Mouse (Mus musculus) heart, embryonic 12.5 days (tissue): ENCODE measurements at regions not wholly inside any gene's neighbourhood (a gene's known extent, or its start where the extent isn't known, plus 50 kb on each side); places are given as distances from the start of the nearest gene placed in this dataset.

Experiments
- ATAC-seq: fragments of 200-750 bp; cut with Nextera tagmentation; 2 replicates; pipeline ENCODE4 v1.8.0; 2017; ENCODE audit warnings: moderate TSS enrichment, moderate library complexity; ENCODE audit not compliant: insufficient number of reproducible peaks, low FRiP score
- H3K27ac ChIP-seq: fragments of 300-500 bp; sonication (generic); 2 replicates; pipeline ENCODE4 v1.5.1; 2016; ENCODE audit warnings: mild to moderate bottlenecking, moderate library complexity; ENCODE audit not compliant: poor library complexity, severe bottlenecking
- H3K27me3 ChIP-seq: fragments of 300-500 bp; sonication (generic); replicated peaks from 2 replicates; pipeline ENCODE4 v1.6.1; 2016; ENCODE audit warnings: mild to moderate bottlenecking, moderate library complexity
- H3K36me3 ChIP-seq: fragments of 300-500 bp; sonication (generic); 2 replicates; pipeline ENCODE4 v1.6.1; 2016; ENCODE audit warnings: mild to moderate bottlenecking, moderate library complexity
- H3K4me1 ChIP-seq: fragments of 300-500 bp; sonication (generic); replicated peaks from 2 replicates; pipeline ENCODE4 v1.6.1; 2016; ENCODE audit warnings: mild to moderate bottlenecking
- H3K4me2 ChIP-seq: fragments of 300-500 bp; sonication (generic); 2 replicates; pipeline ENCODE4 v1.6.1; 2016; ENCODE audit warnings: mild to moderate bottlenecking, moderate library complexity
- H3K4me3 ChIP-seq: fragments of 300-500 bp; sonication (generic); 2 replicates; pipeline ENCODE4 v1.5.1; 2016; ENCODE audit warnings: mild to moderate bottlenecking
- H3K9ac ChIP-seq: fragments of 300-500 bp; sonication (generic); 2 replicates; pipeline ENCODE4 v1.6.1; 2016; ENCODE audit warnings: mild to moderate bottlenecking, moderate library complexity
- H3K9me3 ChIP-seq: fragments of 300-500 bp; sonication (generic); replicated peaks from 2 replicates; pipeline ENCODE4 v1.6.1; 2016; ENCODE audit warnings: mild to moderate bottlenecking, moderate library complexity
- WGBS: fragments of 180-500 bp; shearing (Covaris S2); methylation state at CpG from one replicate; pipeline ENCODE4 v1.1.7; 2016; 5-methylcytosine and 5-hydroxymethylcytosine counted together

DNA sequence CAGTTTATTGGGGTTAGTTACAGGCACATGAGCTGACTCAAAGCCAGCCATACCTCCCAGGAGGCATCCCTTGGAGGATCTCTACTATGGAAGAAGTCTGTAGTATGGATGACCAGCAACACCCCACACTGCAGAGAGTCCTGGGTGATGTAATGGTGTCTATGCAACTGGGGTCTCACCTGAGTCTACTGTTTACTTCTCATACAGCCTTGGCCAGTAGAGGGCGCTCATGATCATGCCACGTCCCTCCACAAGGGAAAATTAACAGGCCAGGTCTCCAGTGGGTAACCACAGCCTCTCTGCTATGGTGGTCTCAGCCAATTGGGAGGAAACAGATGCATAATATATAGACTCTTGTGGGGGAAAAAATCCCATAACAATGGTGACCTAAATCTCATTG, 111.7 kb downstream of the Cdh26 start:
- Histone ChIP-seq H3K9me3 (no peaks in the 10 kb centered on the region), H3K9ac (no peak overlapping the region), H3K4me3 (no peak overlapping the region), H3K4me2 (no peak overlapping the region), H3K4me1 (no peaks in the 10 kb centered on the region), H3K27ac (no peak overlapping the region), H3K27me3 (no peaks in the 10 kb centered on the region), H3K36me3 (no peaks in the 10 kb centered on the region)
- 18% methylated on average over 2 of the region's 2 CpGs for WGBS
- no peak for ATAC-seq

DNA sequence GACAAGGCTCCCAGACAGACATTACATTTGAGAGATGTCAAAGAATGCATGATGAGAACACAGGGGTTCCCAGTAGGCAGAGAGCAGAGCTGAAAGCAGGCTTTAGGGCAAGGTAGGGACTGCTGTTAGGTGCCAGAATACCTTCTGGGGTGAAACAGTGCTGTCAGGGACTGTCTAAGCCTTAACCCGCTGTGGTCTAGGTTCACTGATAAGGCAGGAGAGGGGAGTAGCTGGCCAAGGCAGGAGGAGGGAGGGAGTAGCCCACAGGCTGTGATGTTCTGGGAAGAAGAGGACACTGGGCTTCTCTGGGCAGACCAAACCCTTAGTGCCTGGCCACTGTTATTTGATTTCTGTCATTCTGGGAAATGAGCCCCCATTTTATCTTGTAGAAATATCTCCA, 114.1 kb downstream of the Cdh26 start:
- Histone ChIP-seq H3K9me3 (no peaks in the 10 kb centered on the region), H3K27me3 (no peaks in the 10 kb centered on the region), H3K27ac (no peak overlapping the region), H3K9ac (no peak overlapping the region), H3K4me3 (no peak overlapping the region), H3K4me2 (no peak overlapping the region), H3K4me1 (no peaks in the 10 kb centered on the region), H3K36me3 (no peaks in the 10 kb centered on the region)
- ATAC-seq: no peak
- 0% methylated on average over 1 of the region's 1 CpGs for WGBS

DNA sequence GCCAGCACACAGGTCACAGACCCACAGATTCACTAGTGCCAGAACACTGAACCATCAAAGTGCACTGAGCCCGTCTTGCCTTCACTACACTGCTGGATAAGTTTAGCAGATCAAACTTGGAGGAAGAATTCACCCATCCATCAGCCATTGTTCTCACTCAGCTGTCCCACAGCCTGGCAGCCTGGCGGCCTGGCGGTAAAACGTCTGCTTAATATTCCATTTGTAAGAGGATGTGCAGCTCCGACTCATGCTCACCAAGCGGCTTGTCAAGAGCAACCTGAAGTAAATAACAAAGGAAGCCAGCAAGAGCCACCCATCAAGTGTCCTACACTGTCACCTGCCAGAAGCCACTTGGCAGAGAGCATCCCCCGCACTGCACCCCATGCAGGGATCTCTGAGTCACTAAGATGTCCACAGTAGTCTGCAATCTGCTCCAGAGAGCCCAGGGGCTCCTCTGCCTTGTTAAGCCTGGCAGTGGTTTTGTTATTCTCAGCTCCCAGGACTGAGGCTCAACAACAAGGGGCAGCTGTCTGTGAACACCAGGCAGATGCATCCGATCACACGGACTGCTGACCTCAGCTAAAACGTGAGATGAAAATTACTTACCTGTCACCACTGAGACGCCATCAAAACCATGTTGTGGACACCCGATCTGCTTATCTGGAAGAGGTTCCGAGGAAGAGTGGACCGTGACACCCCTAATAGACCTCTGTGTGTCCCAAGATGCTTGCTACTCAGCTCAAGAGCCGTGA, 115.4 kb downstream of the Cdh26 start:
- no peaks in the 10 kb centered on the region for H3K27me3 ChIP-seq
- no peak overlapping the region for H3K4me2 ChIP-seq
- no peak overlapping the region for H3K4me3 ChIP-seq
- H3K27ac ChIP-seq: no peak overlapping the region
- H3K9me3 ChIP-seq: no peaks in the 10 kb centered on the region
- no peaks in the 10 kb centered on the region for H3K4me1 ChIP-seq
- no peaks in the 10 kb centered on the region for H3K36me3 ChIP-seq
- ATAC-seq: no peak
- H3K9ac ChIP-seq: no peak overlapping the region
- 72% methylated on average over 15 of the region's 15 CpGs for WGBS

DNA sequence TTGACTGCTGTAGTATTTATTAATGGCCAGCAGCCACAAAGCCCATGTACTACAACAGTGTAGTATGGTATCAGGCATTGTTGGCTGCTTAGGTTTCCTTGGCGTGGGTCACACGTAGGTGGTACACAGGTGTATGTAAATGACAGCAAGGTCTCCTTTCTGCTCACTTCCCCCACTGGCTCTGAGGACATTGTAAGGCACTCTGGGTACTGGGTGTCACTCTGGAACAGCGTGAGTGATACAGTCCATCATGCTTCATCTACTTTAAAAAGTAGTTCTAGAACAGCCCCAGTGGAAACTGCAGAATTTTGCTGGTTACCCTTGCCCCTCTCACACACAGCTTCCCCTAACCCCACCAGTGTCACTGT, 116.0 kb downstream of the Cdh26 start:
- no peaks in the 10 kb centered on the region for H3K27me3 ChIP-seq
- no peaks in the 10 kb centered on the region for H3K9me3 ChIP-seq
- H3K4me1 ChIP-seq: no peaks in the 10 kb centered on the region
- 81% methylated on average over 3 of the region's 3 CpGs for WGBS
- no peak overlapping the region for H3K4me3 ChIP-seq
- H3K4me2 ChIP-seq: no peak overlapping the region
- no peaks in the 10 kb centered on the region for H3K36me3 ChIP-seq
- H3K27ac ChIP-seq: no peak overlapping the region
- no peak overlapping the region for H3K9ac ChIP-seq
- no peak for ATAC-seq

DNA sequence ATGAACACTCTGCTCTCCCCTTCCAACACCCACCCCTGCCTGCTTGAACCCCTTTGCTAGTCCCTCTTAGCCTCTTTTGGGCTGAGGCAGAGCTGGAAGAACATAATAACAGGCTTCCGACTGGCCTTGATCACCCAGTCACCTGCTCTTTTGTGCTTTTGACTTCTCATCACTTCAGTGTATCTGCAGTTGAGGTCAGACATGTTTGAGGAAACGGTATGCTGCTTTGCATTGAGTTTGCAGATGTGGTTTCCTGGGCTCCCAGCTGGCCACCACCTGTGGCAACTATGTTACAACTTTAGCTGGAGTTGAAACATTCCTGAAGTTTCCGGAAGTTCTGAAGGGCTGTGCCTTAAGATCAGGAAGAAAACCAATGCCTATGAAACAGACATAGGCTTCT, 116.6 kb downstream of the Cdh26 start:
- H3K4me2 ChIP-seq: no peak overlapping the region
- H3K36me3 ChIP-seq: no peaks in the 10 kb centered on the region
- 69% methylated on average over 3 of the region's 3 CpGs for WGBS
- H3K9ac ChIP-seq: no peak overlapping the region
- no peaks in the 10 kb centered on the region for H3K9me3 ChIP-seq
- no peaks in the 10 kb centered on the region for H3K4me1 ChIP-seq
- H3K27me3 ChIP-seq: no peaks in the 10 kb centered on the region
- ATAC-seq: no peak
- H3K4me3 ChIP-seq: no peak overlapping the region
- H3K27ac ChIP-seq: no peak overlapping the region

DNA sequence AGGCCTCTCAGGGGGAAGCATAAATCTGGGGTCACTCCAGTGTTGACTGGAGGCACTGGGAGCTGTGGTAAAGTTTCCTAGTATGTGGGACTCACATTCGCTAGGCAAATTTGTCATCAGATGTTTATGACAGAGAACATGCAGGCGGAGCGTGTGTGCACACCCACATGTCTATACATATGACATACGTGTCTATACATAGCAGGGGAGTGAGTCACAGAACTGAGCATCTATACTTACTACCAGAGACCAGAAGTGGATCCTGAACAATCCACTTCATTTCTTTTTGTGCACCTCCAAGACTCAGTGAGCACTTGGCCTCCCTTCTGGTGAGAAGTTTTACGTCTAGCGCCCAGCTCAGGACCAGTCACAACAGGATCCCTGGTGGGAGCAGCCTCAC, 118.6 kb downstream of the Cdh26 start:
- no peaks in the 10 kb centered on the region for H3K4me1 ChIP-seq
- no peaks in the 10 kb centered on the region for H3K36me3 ChIP-seq
- H3K4me2 ChIP-seq: no peak overlapping the region
- H3K9ac ChIP-seq: no peak overlapping the region
- no peak for ATAC-seq
- no peaks in the 10 kb centered on the region for H3K27me3 ChIP-seq
- no peaks in the 10 kb centered on the region for H3K9me3 ChIP-seq
- no peak overlapping the region for H3K4me3 ChIP-seq
- 79% methylated on average over 6 of the region's 6 CpGs for WGBS
- H3K27ac ChIP-seq: no peak overlapping the region

DNA sequence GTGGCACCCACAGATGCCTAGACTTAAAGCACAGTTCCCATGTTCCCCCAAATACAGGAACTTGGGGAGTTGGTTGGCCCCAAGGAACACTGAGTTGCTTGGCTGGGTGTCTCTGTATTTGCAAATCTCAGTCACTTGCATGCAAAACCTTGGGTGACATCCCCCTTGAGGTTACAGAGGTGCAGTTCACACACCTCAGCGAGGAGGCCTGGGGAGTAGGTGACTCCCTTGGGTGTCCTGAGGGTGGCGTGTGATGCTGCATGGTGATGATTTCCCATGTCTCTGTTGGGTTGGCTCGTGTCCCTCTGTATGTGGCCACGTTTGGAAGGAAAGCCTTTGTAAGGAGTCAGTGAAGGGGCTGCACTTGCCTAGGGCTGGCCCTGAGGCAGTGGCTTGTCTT, 123.4 kb downstream of the Cdh26 start:
- peaks cover 15% of the 10 kb centered on the region for H3K4me1 ChIP-seq
- H3K4me3 ChIP-seq: no peak overlapping the region
- no peak overlapping the region for H3K27ac ChIP-seq
- H3K36me3 ChIP-seq: no peaks in the 10 kb centered on the region
- no peaks in the 10 kb centered on the region for H3K9me3 ChIP-seq
- H3K9ac ChIP-seq: no peak overlapping the region
- H3K27me3 ChIP-seq: no peaks in the 10 kb centered on the region
- 61% methylated on average over 4 of the region's 4 CpGs for WGBS
- ATAC-seq: no peak
- no peak overlapping the region for H3K4me2 ChIP-seq

DNA sequence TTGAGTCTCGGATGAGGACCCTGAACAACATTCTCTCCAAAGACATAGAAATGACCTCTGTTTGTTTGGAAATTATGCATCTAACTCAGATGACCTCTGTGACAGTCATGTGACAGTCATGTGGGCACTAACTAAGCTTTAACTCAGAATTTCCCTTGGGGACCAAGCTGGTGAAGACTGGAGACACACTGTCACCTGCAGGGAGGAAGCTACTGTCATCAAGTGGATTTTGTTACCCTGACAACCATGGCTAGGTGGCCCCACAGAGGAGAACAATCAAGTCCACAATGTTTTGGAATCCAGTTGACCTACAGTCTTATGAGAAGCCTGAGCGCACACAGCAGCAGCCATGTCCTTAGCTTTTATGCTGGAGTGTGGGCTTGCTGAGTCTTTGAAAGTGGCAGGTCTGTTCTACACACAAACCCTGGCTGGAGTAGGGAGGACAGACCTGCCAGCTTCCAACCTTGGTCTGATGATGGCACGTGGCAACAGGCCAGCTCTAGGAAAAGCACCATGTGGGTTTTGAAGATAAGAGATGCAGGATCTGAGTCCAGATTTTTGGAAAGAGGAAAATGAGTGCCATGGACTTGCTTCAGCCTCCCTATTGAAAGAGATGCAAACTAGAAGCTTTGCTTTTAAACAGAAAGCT, 125.5 kb downstream of the Cdh26 start:
- no peaks in the 10 kb centered on the region for H3K9me3 ChIP-seq
- H3K27ac ChIP-seq: no peak overlapping the region
- H3K27me3 ChIP-seq: no peaks in the 10 kb centered on the region
- WGBS: 73% methylated on average over 3 of the region's 3 CpGs
- H3K4me1 ChIP-seq: peaks cover 15% of the 10 kb centered on the region
- H3K4me3 ChIP-seq: no peak overlapping the region
- H3K9ac ChIP-seq: no peak overlapping the region
- ATAC-seq: no peak
- H3K36me3 ChIP-seq: no peaks in the 10 kb centered on the region
- no peak overlapping the region for H3K4me2 ChIP-seq

DNA sequence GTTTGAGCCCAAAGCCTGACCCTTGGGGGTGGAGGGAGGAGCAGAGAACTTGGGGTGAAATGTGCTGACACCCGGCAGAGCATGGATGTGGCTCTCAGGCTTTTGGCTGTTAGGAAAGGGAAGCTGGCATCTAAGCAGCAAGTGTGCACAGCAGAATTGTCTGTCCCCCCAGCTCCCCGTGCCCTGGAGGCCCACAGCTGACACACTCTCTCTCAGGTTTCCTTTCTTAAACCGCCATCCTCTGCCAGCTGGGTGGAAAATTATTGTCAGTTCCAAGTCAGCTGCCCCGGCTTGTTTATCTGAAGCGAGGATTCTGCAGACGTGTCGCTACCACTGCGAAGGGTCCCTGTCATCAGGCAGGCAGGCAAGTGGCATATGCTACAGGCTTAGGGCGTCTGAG, 127.6 kb downstream of the Cdh26 start:
- no peaks in the 10 kb centered on the region for H3K9me3 ChIP-seq
- H3K36me3 ChIP-seq: no peaks in the 10 kb centered on the region
- H3K27ac ChIP-seq: no peak overlapping the region
- H3K4me3 ChIP-seq: no peak overlapping the region
- H3K9ac ChIP-seq: no peak overlapping the region
- peaks cover 15% of the 10 kb centered on the region for H3K4me1 ChIP-seq
- peak overlapping the region; percentile 37 for H3K4me2 ChIP-seq
- WGBS: 39% methylated on average over 9 of the region's 9 CpGs
- 0 out of 2 replicates have a peak, but pooled peaks cover 3% of the 10 kb centered on the region for H3K27me3 ChIP-seq
- no peak for ATAC-seq

DNA sequence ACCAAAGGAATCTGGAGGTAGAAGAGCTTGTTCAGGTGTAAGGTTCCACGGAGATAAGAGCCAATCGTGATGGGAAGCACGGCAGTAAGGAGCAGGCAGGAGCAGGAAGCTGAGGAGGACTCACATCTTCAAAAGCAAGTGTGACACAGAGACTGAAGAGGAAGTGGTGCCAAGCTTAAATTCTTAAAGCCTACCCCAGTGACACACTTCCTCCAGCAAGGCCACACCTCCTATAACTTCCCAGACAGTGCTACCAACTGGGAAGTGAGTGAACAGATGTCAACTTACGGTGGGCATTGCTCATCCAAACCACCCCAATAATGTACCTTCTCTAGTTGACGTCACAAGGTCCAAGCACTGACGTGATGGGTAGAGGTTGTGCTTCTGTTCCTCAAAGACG, 133.0 kb downstream of the Cdh26 start:
- Histone ChIP-seq H3K36me3 (no peaks in the 10 kb centered on the region), H3K4me2 (no peak overlapping the region), H3K9ac (no peak overlapping the region), H3K27ac (no peak overlapping the region), H3K4me3 (no peak overlapping the region), H3K9me3 (no peaks in the 10 kb centered on the region), H3K27me3 (0 out of 2 replicates have a peak, but pooled peaks cover 3% of the 10 kb centered on the region), H3K4me1 (peaks cover 10% of the 10 kb centered on the region)
- no peak for ATAC-seq
- 79% methylated on average over 7 of the region's 7 CpGs for WGBS

DNA sequence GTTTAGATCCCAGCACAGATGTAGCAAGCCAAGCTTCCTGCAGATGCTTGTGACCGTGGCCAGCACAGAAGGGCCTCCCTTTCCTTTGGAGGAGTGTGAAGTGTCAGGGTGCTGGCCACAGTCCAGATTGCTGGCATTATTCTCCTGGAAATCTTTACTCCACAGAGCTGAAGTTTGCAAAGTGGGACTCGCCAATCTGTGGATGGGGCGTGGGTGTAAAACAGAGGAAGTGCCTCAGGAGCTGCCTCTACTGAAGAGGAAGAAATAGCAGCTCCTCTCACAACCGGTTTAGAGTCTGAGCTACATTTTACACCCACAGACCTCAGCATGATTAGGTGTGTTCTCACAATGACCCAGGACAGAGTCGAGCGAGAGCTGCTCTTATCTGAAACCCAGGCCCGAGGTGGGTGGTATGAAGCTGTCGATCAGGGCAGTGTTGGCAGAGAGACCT, 135.1 kb downstream of the Cdh26 start:
- Histone ChIP-seq H3K36me3 (no peaks in the 10 kb centered on the region), H3K4me3 (no peak overlapping the region), H3K4me1 (peaks cover 9% of the 10 kb centered on the region), H3K27ac (peak overlapping the region; percentile 18; the same call in 1 of the 2 replicates), H3K9ac (no peak overlapping the region), H3K9me3 (no peaks in the 10 kb centered on the region), H3K27me3 (0 out of 2 replicates have a peak, but pooled peaks cover 3% of the 10 kb centered on the region), H3K4me2 (no peak overlapping the region)
- ATAC-seq: no peak; the same call in 1 of the 2 replicates
- WGBS: 32% methylated on average over 8 of the region's 8 CpGs
